Mouse (Mus musculus) ES-Bruce4 (cell line): ENCODE measurements around the gene Dock11.

Experiments
- CTCF ChIP-seq: IDR thresholded peaks from one replicate; pipeline ENCODE4 v1.8.1; 2011; ENCODE audit warnings: low read depth, low read length
- EP300 ChIP-seq: IDR thresholded peaks from 2 replicates; pipeline ENCODE4 v1.6.1; 2011; ENCODE audit warnings: low read depth, low read length; ENCODE audit not compliant: insufficient read depth
- POLR2A ChIP-seq: IDR thresholded peaks from one replicate; pipeline ENCODE4 v1.8.1; 2011; ENCODE audit warnings: low read length; ENCODE audit not compliant: insufficient read depth

GRCm38 (mm10) chrX:35952521-35953095 is 64.0 kb downstream of the Dock11 start:
- no peak for TF ChIP-seq CTCF
- TF ChIP-seq EP300 = no peak
- no peak for TF ChIP-seq POLR2A
